Mouse (Mus musculus): Measurements from ENCODE around the gene Gm20696. TPM values are rescaled to one million over a fixed set of nuclear protein-coding genes. Genes with fewer than 3 reads are reported as not detected.
A peak's percentile ranks its signal among the peaks of the same experiment; 100 is the strongest.

The Gm20696 gene
- polyA plus RNA-seq, 1 experiment from 2014 or later = 4.2 TPM

DNA sequence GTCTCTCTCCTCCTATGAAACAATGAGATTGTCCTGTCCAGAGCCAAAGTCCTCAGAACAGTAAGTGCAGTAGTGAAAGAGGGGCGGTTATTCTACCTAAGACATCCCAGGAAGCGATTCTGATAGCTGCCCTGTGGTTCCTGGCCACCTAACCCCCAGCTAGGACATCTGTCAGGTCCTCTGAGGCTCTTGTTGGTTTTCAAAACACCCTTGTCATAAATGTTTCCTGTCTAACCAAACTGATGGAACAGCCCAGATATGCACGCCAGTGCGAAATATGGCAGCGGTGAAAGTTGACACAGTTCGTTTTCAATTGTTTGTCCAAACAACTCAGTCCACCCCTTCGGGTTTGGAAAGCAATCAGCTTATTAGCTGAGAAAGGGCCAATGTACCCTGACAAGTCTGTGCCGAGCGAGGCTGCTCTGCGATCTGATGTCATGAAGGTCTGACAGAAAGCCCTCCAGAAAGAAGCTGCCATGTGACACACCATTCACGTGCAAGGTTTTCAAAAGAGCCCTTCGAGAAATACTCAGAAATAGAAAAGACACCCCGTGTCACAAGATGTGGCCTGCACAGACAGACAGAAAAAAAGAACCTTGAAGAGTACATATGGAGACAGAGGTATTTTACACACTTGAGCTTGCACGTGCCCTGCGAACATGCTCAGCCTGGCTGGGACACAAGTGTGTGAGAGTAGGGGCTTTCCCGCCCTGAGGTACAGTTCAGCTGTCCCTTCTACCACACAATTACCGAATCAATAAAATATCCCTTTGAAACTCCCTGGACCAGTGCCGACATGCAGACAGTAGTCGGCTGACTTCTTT, 291.9 kb downstream of the Gm20696 start:
- H3K27ac ChIP-seq = peak overlapping the region; percentile 4; the same call in 1 of the 2 replicates
- no peaks in the 10 kb centered on the region for H3K27me3 ChIP-seq
- no peak overlapping the region for H3K4me2 ChIP-seq
- H3K9me3 ChIP-seq = no peaks in the 10 kb centered on the region
- no peak for ATAC-seq (ENCODE audit: insufficient number of reproducible peaks, low FRiP score, low TSS enrichment, low read depth)
- no peak overlapping the region for H3K9ac ChIP-seq
- H3K4me1 ChIP-seq = peaks cover 48% of the 10 kb centered on the region
- H3K36me3 ChIP-seq = no peaks in the 10 kb centered on the region
- WGBS = 51% methylated on average over 19 of the region's 19 CpGs
- H3K4me3 ChIP-seq = no peak overlapping the region

DNA sequence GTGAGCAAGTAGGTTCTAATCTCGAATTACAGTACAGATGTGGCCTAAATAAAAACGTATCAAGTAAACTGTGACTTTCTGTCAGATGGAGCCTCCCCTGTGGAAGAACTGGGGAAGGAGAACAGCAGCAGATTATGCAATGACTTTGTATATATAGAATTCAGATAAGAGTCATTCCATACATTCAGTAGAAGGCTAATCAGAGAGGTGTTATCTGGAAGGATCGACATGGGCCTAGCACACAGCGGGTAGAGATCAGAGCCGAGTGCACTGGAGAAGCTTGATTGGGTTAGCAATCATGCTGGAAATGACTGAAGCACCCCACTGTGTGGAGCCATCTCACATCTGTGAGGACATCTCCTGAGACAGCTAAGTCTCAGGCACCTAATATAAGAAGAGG, 294.2 kb downstream of the Gm20696 start:
- WGBS = 81% methylated on average over 5 of the region's 5 CpGs

DNA sequence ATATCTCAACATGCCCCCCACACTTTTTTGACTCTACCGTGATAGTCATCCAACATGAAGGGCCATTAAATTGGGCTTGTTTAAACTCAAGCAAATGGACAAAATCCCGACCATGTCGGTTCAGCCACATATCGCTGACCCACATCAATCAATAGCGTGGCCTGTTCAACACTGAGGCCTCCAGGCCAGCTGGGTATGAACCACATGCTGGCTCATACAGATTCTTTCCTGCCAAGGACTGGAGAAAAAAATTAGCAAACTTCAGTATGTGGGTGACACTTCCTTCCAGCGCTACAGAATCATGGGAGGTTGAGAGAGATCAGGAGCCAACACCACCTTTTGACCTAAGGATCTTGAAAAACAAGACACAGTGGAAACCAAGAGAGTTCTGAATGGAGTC, 294.6 kb downstream of the Gm20696 start:
- Histone ChIP-seq H3K27me3 (no peaks in the 10 kb centered on the region), H3K4me1 (peaks cover 28% of the 10 kb centered on the region), H3K27ac (no peak overlapping the region), H3K36me3 (no peaks in the 10 kb centered on the region), H3K9ac (no peak overlapping the region), H3K9me3 (no peaks in the 10 kb centered on the region), H3K4me2 (no peak overlapping the region), H3K4me3 (no peak overlapping the region)
- WGBS = 81% methylated on average over 6 of the region's 6 CpGs
- ATAC-seq (ENCODE audit: insufficient number of reproducible peaks, low FRiP score, low TSS enrichment, low read depth) = no peak

More for the DNA sequence above, 294.2 kb downstream of the Gm20696 start:
- no peak overlapping the region for H3K4me2 ChIP-seq
- H3K9me3 ChIP-seq = no peaks in the 10 kb centered on the region
- no peak for ATAC-seq (ENCODE audit: insufficient number of reproducible peaks, low FRiP score, low TSS enrichment, low read depth)
- no peaks in the 10 kb centered on the region for H3K36me3 ChIP-seq
- no peak overlapping the region for H3K4me3 ChIP-seq
- peaks cover 32% of the 10 kb centered on the region for H3K4me1 ChIP-seq
- no peaks in the 10 kb centered on the region for H3K27me3 ChIP-seq
- H3K27ac ChIP-seq = no peak overlapping the region
- H3K9ac ChIP-seq = no peak overlapping the region

DNA sequence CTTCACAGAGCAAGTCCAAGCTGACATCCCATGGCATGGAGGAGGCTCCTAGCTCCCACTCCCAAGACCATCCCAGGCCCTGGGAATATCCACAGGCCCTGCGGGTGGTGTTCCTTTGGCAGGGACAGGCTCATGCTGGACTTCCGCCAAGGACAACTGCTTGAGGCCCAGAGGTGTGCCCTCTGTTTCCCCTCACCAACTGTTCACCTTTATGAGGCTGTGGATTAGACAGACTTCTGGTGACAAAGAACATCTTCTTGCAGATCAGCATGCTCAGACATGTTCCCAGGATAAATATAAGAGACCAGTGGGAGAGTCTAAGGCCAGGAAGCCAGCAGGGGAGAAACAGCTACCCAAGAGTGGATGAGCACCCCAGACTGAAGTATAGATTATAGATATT, 296.7 kb downstream of the Gm20696 start:
- Histone ChIP-seq H3K4me1 (peaks cover 9% of the 10 kb centered on the region; the same call in 1 of the 2 replicates), H3K27ac (no peak overlapping the region), H3K4me3 (no peak overlapping the region), H3K9me3 (no peaks in the 10 kb centered on the region), H3K27me3 (no peaks in the 10 kb centered on the region), H3K9ac (no peak overlapping the region), H3K36me3 (no peaks in the 10 kb centered on the region), H3K4me2 (no peak overlapping the region)
- ATAC-seq (ENCODE audit: insufficient number of reproducible peaks, low FRiP score, low TSS enrichment, low read depth) = no peak
- WGBS = 70% methylated on average over 2 of the region's 2 CpGs

DNA sequence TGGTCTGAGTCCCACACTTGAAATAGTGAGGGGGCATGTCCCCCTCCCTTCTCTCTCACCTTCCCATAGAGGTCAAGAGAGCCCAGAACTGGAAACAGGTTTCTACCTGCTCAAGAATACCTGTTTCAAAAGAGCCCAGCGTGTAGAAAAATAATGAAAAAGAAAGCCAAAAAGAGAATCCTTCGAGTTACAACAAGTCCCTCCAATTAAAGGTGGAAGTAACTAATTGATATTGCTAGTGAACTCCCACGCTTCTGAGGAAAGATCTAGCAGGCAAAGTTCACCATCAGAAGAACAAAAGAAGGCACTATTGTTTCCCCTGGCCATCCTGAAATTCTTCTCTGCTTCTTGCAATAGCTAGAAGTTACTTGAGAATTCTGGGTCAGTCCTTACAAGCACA, 297.4 kb downstream of the Gm20696 start:
- H3K4me3 ChIP-seq = no peak overlapping the region
- no peak overlapping the region for H3K9ac ChIP-seq
- ATAC-seq (ENCODE audit: insufficient number of reproducible peaks, low FRiP score, low TSS enrichment, low read depth) = no peak
- no peaks in the 10 kb centered on the region for H3K27me3 ChIP-seq
- H3K27ac ChIP-seq = no peak overlapping the region
- 68% methylated on average over 3 of the region's 3 CpGs for WGBS
- H3K4me1 ChIP-seq = 0 out of 2 replicates have a peak, but pooled peaks cover 4% of the 10 kb centered on the region
- no peak overlapping the region for H3K4me2 ChIP-seq
- H3K9me3 ChIP-seq = no peaks in the 10 kb centered on the region
- H3K36me3 ChIP-seq = no peaks in the 10 kb centered on the region

DNA sequence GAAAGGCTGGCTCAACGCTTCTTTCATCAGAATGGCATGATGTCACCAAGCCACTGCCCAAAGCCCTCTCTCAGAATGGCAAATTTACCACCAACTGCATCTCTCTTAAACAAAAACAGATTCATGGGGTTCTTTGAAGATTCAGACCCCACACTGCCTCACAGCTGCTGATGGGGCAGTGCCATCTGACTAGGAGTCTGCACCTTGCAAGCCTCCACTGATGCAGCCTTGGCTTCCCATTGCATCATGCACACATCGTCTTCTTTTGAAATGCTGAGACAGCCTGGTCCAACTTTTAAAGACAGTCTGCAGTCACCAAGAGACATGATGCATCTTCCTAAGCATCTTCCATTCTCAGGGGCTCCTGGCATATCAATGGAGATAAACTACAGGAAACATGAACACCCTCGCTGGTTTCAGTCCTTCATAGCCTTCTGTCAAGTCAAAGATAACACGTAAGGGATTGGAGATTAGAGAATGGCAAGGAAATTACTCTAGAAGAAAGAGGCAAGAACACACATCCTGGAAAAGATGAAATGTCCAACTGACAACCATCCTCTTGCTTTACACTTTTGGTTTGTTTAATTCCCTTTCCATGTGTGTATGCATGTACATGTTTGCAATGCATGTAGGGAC, 298.4 kb downstream of the Gm20696 start:
- Histone ChIP-seq H3K4me2 (no peak overlapping the region), H3K4me3 (no peak overlapping the region), H3K27ac (no peak overlapping the region), H3K9ac (no peak overlapping the region), H3K4me1 (0 out of 2 replicates have a peak, but pooled peaks cover 3% of the 10 kb centered on the region), H3K9me3 (no peaks in the 10 kb centered on the region), H3K27me3 (no peaks in the 10 kb centered on the region), H3K36me3 (no peaks in the 10 kb centered on the region)
- 80% methylated on average over 4 of the region's 4 CpGs for WGBS
- ATAC-seq (ENCODE audit: insufficient number of reproducible peaks, low FRiP score, low TSS enrichment, low read depth) = no peak

DNA sequence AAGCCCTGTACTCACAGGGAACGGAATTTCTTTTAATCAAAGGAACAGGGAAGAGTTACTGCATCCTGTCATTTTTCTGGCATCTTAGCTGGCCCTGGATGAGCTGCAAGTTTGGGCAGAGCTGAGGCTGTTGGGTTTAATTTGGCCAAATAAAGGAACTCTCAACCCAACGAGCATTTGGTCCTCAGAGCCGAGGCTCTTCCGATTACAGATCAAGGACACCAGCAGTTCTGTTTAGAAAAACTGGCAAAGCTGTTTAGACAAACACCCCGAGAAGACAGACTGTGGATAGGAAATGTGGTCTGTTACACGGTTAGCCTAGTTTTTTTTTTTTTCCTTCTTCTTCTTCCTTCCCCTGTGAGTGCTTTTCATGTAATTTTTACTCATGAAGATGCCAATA, 302.1 kb downstream of the Gm20696 start:
- no peak overlapping the region for H3K9ac ChIP-seq
- H3K27ac ChIP-seq = no peak overlapping the region
- H3K27me3 ChIP-seq = no peaks in the 10 kb centered on the region
- 0 out of 2 replicates have a peak, but pooled peaks cover 3% of the 10 kb centered on the region for H3K4me1 ChIP-seq
- no peak overlapping the region for H3K4me2 ChIP-seq
- no peaks in the 10 kb centered on the region for H3K36me3 ChIP-seq
- no peak overlapping the region for H3K4me3 ChIP-seq
- ATAC-seq (ENCODE audit: insufficient number of reproducible peaks, low FRiP score, low TSS enrichment, low read depth) = no peak
- H3K9me3 ChIP-seq = no peaks in the 10 kb centered on the region
- WGBS = 42% methylated on average over 6 of the region's 6 CpGs

DNA sequence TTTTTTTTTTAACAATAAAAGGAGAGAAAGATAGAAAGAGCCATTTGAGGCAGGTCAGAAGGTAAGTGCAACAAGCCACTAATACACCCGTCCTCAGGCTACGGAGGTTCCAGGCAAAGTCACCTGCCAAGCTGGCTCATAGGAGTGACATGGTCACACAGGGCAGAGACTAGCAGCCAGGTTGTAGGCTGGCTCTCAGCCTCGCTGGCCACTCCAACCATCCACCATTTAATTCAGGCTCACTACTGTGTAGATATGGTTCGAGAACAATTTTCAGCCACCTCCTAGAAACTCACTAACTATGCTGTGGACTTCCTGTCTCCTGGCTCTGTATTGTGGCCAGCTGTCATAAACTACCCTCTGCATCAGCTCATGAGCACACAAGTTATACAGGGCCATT, 306.0 kb downstream of the Gm20696 start:
- ATAC-seq (ENCODE audit: insufficient number of reproducible peaks, low FRiP score, low TSS enrichment, low read depth) = no peak
- no peak overlapping the region for H3K4me3 ChIP-seq
- H3K4me2 ChIP-seq = no peak overlapping the region
- H3K27ac ChIP-seq = no peak overlapping the region
- 0 out of 2 replicates have a peak, but pooled peaks cover 3% of the 10 kb centered on the region for H3K4me1 ChIP-seq
- H3K27me3 ChIP-seq = no peaks in the 10 kb centered on the region
- H3K36me3 ChIP-seq = no peaks in the 10 kb centered on the region
- H3K9me3 ChIP-seq = no peaks in the 10 kb centered on the region
- no peak overlapping the region for H3K9ac ChIP-seq
- 81% methylated on average over 4 of the region's 4 CpGs for WGBS

DNA sequence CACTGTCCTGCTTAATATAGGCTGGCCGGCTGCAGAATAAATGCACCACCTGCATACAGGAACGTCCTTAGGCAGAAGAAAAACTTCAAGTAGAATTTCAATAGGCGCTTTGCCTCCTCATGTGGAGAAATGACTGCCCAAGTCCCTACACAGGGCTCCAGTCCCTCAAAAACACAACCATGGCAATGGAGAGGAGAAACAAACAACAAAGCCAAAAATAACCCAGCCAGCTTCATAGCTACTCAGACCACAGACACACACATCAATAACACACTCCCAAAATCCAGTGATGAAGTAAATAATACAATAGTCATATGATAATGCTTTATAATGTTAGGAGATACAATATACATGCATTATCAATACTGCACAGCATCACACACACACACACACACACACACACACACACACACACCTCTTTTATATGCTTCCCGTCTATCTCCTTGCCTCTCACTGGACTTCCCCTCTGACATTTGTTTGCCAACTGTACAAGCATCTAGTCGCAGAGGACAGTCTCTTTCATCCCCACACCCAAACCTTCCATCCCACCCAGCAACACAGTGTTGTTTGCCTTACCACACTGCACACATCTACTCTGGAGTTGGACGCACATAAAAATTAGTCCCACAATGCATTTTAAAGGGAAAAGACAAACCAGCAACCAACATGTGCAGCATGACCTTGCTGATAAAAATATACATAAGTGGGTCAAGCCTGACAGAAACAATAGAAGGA, 306.7 kb downstream of the Gm20696 start:
- 70% methylated on average over 6 of the region's 6 CpGs for WGBS
- H3K4me1 ChIP-seq = 0 out of 2 replicates have a peak, but pooled peaks cover 3% of the 10 kb centered on the region
- no peaks in the 10 kb centered on the region for H3K36me3 ChIP-seq
- no peak for ATAC-seq (ENCODE audit: insufficient number of reproducible peaks, low FRiP score, low TSS enrichment, low read depth)
- no peaks in the 10 kb centered on the region for H3K9me3 ChIP-seq
- H3K27ac ChIP-seq = no peak overlapping the region
- no peak overlapping the region for H3K4me3 ChIP-seq
- H3K9ac ChIP-seq = no peak overlapping the region
- H3K27me3 ChIP-seq = no peaks in the 10 kb centered on the region
- no peak overlapping the region for H3K4me2 ChIP-seq

DNA sequence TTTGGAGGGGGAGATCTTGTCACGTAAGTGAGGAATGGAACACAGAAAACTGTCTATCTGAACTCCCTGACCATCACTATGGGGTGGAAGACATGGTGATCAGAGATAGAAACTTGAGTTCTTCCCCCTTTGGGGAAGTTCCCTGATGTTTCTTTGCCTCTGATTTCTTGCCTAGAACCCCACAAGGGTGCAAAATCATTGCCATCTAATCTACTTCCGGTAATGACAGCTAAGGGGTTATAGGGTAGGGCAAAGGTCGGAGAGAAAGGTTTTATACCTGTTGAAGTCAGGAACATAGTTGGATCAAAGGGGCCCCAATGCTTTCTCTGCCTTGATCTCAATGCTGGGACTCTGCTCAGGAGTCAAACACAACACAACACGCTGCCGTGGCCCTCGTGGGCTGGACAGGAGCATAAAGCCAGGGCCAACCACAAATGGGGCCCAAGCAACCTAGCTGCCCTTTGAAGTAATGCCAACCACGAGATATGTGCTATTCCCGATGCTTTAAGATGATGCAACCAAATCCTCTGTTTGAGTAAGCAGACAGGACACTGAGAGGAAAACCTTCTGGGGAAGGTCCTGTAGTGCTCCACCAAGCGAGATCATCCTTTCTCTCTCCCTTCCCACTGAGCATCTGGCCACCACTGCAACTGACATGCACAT, 307.4 kb downstream of the Gm20696 start:
- no peak overlapping the region for H3K4me3 ChIP-seq
- H3K4me2 ChIP-seq = no peak overlapping the region
- 75% methylated on average over 9 of the region's 9 CpGs for WGBS
- no peaks in the 10 kb centered on the region for H3K36me3 ChIP-seq
- no peak overlapping the region for H3K9ac ChIP-seq
- peak overlapping the region; percentile 61; the same call in 1 of the 2 replicates for H3K27ac ChIP-seq
- H3K4me1 ChIP-seq = no peaks in the 10 kb centered on the region
- ATAC-seq (ENCODE audit: insufficient number of reproducible peaks, low FRiP score, low TSS enrichment, low read depth) = no peak
- H3K9me3 ChIP-seq = no peaks in the 10 kb centered on the region
- H3K27me3 ChIP-seq = no peaks in the 10 kb centered on the region

DNA sequence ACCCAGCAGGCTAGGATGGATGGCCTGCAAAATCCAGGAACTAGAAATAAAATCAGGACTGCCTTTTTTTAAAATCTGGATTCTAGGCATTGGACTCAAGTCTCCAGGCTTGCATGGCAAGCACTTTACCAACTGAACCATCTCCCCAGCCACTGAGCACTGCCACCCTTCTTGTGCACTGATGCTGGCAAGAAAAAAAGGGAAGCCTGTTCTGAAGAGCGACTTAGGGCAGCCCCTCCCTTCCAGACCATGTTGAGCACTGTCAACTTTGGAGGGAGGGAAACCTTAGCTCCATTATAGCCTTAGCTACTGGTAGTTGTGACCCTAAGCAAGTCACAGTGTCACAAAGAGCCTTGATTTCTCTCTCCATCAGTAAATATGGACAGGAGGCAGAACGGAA, 308.7 kb downstream of the Gm20696 start:
- no peak overlapping the region for H3K27ac ChIP-seq
- no peaks in the 10 kb centered on the region for H3K27me3 ChIP-seq
- no peaks in the 10 kb centered on the region for H3K4me1 ChIP-seq
- H3K9me3 ChIP-seq = no peaks in the 10 kb centered on the region
- no peak overlapping the region for H3K9ac ChIP-seq
- H3K4me2 ChIP-seq = no peak overlapping the region
- H3K4me3 ChIP-seq = no peak overlapping the region
- no peaks in the 10 kb centered on the region for H3K36me3 ChIP-seq
- WGBS = 77% methylated on average over 2 of the region's 2 CpGs
- no peak for ATAC-seq (ENCODE audit: insufficient number of reproducible peaks, low FRiP score, low TSS enrichment, low read depth)

Measured in limb, embryonic 15.5 days (tissue).